Mouse (Mus musculus): ENCODE results near the gene Atmin. TPM values are rescaled to one million over a fixed set of nuclear protein-coding genes. Genes with fewer than 3 reads are reported as not detected.

The Atmin gene
- 4.7 and 5.1 TPM in 2 replicates for polyA plus RNA-seq (2021; fragmentation: Nextera tagmentation)
- long read RNA-seq, experiment 1, partial matches to known transcripts: 17 of 17 reads
- long read RNA-seq, experiment 1, other reads (novel, unspliced or antisense): 0 of 17 reads
- long read RNA-seq, experiment 2, full-length matches to known transcripts: 2 of 38 reads
- long read RNA-seq, experiment 2, partial matches to known transcripts: 34 of 38 reads
- long read RNA-seq, experiment 2, other reads (novel, unspliced or antisense): 2 of 38 reads

GRCm38 (mm10) chr8:116943161-116943554, at the start of gene Atmin:
Gene Atmin (plus strand): TSS chr8:116943393.

GRCm38 (mm10) chr8:116921337-116922059, 21.7 kb upstream of the Atmin start, which contains the start of the genes Cmc2 and Cenpn:
Gene Cmc2 (minus strand): TSS chr8:116921455.
Gene Cenpn (plus strand): TSS chr8:116921730.

GRCm38 (mm10) chr8:116978631-116979256, 35.6 kb downstream of the Atmin start, which contains the start of gene 1700030J22Rik:
Gene 1700030J22Rik (minus strand): TSS chr8:116978959.

GRCm38 (mm10) chr8:116993095-116993867, 50.1 kb downstream of the Atmin start, which contains the start of gene Gcsh:
Gene Gcsh (minus strand): TSS chr8:116993537.

Other genes starting within 250 kb of the Atmin start
- 6.1 and 6.6 TPM in 2 replicates for gene Cdyl2, start 210.4 kb upstream of the Atmin start, polyA plus RNA-seq (2021; fragmentation: Nextera tagmentation)
- gene Cmc2, start 21.9 kb upstream of the Atmin start, polyA plus RNA-seq (2021; fragmentation: Nextera tagmentation): 49.2 and 51.0 TPM in 2 replicates
- 0.60 and 0.79 TPM in 2 replicates for gene Cenpn, start 21.7 kb upstream of the Atmin start, polyA plus RNA-seq (2021; fragmentation: Nextera tagmentation)
- gene 1700030J22Rik, start 35.6 kb downstream of the Atmin start, polyA plus RNA-seq (2021; fragmentation: Nextera tagmentation): 3.2 and 3.6 TPM in 2 replicates
- 123 and 124 TPM in 2 replicates for gene Gcsh, start 50.1 kb downstream of the Atmin start, polyA plus RNA-seq (2021; fragmentation: Nextera tagmentation)
- 0.01 and 0.06 TPM in 2 replicates for gene Pkd1l2, start 139.1 kb downstream of the Atmin start, polyA plus RNA-seq (2021; fragmentation: Nextera tagmentation)
- 0.08 and 0.11 TPM in 2 replicates for gene Bco1, start 152.5 kb downstream of the Atmin start, polyA plus RNA-seq (2021; fragmentation: Nextera tagmentation)
- gene Gan, start 214.7 kb downstream of the Atmin start, polyA plus RNA-seq (2021; fragmentation: Nextera tagmentation): 0.68 and 0.87 TPM in 2 replicates

Data from layer of hippocampus, adult 6 months (tissue).